Mouse (Mus musculus) liver, adult 2 months (tissue): ENCODE data around the gene Hist1h1d.

Experiments used
- CTCF ChIP-seq: fragments of 200-500 bp; IDR thresholded peaks from 2 replicates; pipeline ENCODE4 v1.5.1; 2011; ENCODE audit warnings: low read depth, low read length, control low read depth
- POLR2A ChIP-seq: fragments of 200-500 bp; IDR thresholded peaks from 2 replicates; pipeline ENCODE4 v1.6.1; 2011; ENCODE audit warnings: low read length, control low read depth; ENCODE audit not compliant: insufficient read depth; ENCODE audit errors: extremely low read depth

- TF ChIP-seq CTCF (no peak), POLR2A (no peak)
Measured at GRCm38 (mm10) chr13:23577835-23578234, 24.8 kb downstream of the Hist1h1d start.
